Mouse (Mus musculus): Measurements from ENCODE around the gene 4930524B15Rik. TPM values are rescaled to one million over a fixed set of nuclear protein-coding genes. Genes with fewer than 3 reads are reported as not detected.

Gene 4930524B15Rik
- polyA plus RNA-seq (2016; fragmentation: Nextera tagmentation; extraction: Ambion mirVana) = 0.11 and 0.27 TPM in 2 replicates

DNA sequence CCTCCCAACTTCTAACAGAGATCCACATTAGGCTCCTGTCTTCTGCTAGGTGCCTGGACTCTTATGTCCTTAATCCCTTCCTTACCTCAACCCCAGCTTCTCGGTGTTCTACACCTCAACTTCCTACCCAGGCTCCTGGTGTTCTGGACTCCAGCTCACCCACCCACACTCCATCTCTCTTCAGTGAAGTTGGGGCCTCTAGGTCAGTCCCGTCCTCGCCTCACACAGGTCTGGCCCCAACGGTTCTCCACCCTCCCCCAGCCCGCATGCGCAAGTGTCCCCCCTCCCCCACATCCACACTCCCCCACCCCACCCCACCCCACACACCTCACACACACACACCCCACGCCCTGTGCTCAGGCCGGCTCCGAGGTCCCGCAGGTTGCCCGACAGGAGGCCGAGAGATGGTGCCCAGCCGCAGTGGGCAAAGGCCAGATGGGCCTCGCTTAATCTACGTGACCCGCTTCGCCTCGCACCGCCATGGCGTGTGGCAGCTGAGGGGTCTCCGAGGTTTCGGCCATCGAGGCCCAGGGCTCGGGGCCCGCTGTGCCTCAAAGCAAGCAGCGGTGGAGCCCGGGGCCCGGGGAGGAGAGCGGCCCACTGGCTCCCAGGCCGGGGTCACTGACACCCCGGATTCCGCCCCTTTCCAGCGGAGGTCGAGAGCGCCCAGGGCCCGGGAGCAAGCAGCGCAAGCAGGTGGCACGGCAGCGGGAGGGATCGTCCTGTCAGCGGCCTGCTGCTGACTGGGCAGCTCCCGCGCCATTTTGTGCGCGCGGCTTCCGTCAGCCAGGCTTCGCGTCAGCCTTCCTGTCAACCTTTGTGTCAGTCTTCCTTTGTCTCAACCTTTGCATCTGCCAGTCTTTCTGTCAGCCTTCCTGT, at the start of gene 4930524B15Rik:
Gene 4930524B15Rik, plus strand, starts transcription at position 337 of the 879 bp plus-strand sequence.
- Histone ChIP-seq H3K9me3 (replicated peaks) (no peaks in the 10 kb centered on the region; the same call in 1 of the 2 replicates), H3K27me3 (ENCODE audit: low read depth, poor library complexity, severe bottlenecking) (no peaks in the 10 kb centered on the region), H3K27ac (replicated peaks) (peak within 1 kb of the TSS; percentile 84), H3K36me3 (no peaks in the 10 kb centered on the region), H3K4me1 (peaks cover 8% of the 10 kb centered on the region), H3K4me3 (peak within 1 kb of the TSS; percentile 49)
- peak; percentile 52 for DNase-seq (ENCODE audit: low spot score)
- 43% methylated on average over 49 of the region's 49 CpGs for WGBS

DNA sequence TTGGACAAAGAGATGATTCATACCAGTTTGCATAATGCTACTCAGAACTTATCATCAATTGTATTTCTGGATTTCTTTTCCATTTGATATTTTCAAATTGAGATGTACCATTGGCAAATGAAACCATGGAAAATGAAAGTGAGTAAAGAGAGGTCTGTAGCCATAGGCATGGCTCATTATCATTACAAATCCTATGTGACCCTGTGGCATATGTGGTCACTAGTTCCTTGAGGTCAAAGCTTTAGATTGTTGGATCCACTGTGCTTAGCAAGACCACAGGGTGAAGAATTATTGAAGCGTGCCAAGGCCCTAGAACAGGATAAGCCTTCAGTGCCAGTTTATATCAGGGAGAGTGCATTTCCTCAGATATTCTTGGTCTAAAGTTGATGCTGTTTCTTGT, 47.6 kb upstream of the 4930524B15Rik start:
- no peak overlapping the region for H3K27ac ChIP-seq (replicated peaks)
- H3K4me1 ChIP-seq = peaks cover 6% of the 10 kb centered on the region
- no peak for DNase-seq (ENCODE audit: low spot score)
- H3K9me3 ChIP-seq (replicated peaks) = no peaks in the 10 kb centered on the region
- H3K4me3 ChIP-seq = no peak overlapping the region
- 91% methylated on average over 1 of the region's 1 CpGs for WGBS
- H3K36me3 ChIP-seq = peaks cover 5% of the 10 kb centered on the region
- H3K27me3 ChIP-seq (ENCODE audit: low read depth, poor library complexity, severe bottlenecking) = no peaks in the 10 kb centered on the region

DNA sequence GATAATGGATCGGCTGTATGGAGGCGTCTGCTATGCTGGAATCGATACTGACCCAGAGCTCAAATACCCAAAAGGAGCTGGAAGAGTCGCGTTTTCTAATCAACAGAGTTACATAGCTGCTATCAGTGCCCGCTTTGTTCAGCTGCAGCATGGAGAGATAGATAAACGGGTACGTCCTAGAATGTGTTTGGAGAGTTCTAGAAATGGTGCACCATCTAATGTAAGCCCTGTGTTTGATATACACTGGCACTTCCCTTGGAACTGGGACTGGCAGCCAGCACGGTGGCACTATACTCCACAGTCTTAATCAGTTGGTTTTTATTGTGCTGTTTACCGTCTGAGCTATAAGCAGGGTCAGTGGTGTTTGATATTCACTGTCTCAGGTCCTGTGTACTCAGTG, 35.3 kb upstream of the 4930524B15Rik start:
- DNase-seq (ENCODE audit: low spot score) = no peak
- 93% methylated on average over 10 of the region's 10 CpGs for WGBS
- Histone ChIP-seq H3K36me3 (peaks cover 49% of the 10 kb centered on the region), H3K4me1 (no peaks in the 10 kb centered on the region), H3K9me3 (replicated peaks) (no peaks in the 10 kb centered on the region), H3K27me3 (ENCODE audit: low read depth, poor library complexity, severe bottlenecking) (no peaks in the 10 kb centered on the region), H3K27ac (replicated peaks) (no peak overlapping the region), H3K4me3 (no peak overlapping the region)

DNA sequence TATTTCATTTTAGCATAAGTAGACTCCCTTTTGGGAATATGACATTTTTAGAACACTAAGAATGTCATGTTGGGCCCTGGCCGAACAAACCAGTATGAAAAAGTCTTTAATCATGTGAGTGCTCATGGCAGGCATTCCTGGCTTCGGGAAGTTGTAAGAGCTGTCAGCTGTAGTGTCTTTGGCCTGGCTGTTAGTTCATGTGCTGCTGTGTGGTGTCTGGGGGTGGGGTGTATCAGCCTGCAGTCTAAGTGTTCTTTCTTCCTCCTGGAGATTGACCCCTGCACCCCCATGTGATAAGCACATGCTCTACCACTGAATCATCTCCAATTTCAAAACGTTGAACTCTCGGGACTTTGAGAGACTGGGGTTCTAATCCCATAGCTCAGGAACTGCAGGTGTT, 29.7 kb upstream of the 4930524B15Rik start:
- no peaks in the 10 kb centered on the region for H3K27me3 ChIP-seq (ENCODE audit: low read depth, poor library complexity, severe bottlenecking)
- peaks cover 13% of the 10 kb centered on the region for H3K36me3 ChIP-seq
- DNase-seq (ENCODE audit: low spot score) = no peak
- 70% methylated on average over 4 of the region's 4 CpGs for WGBS
- H3K4me3 ChIP-seq = no peak overlapping the region
- H3K4me1 ChIP-seq = peaks cover 2% of the 10 kb centered on the region
- no peak overlapping the region for H3K27ac ChIP-seq (replicated peaks)
- no peaks in the 10 kb centered on the region for H3K9me3 ChIP-seq (replicated peaks)

DNA sequence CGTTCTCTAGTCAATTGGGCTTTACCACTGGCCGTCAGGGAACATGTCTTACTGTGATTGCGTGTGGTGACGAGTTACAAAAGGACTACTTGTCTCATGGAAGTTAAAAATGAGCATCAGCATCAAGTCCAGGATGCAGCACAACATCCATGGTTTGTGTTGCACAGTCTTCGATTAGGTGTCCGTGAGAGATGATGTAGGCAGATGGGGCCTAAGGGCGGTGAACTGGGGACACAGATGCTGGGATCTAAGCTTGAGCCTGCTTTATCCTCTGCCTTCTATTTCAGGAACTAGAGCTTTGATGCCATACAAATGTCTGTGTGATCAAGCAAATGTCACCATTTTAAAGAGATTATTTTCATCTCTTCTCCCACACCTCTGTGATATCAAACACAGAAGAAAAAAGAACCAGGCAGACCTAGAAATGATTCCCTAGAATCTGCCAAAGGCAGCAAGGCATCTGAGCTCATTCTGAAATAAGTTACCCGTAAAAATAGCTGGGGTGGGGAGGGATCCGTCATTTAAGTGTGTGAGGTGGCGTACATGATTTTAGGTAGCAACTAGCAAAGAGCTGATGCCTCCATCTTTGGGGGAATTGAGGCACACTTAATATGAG, 28.4 kb upstream of the 4930524B15Rik start:
- Histone ChIP-seq H3K27me3 (ENCODE audit: low read depth, poor library complexity, severe bottlenecking) (no peaks in the 10 kb centered on the region), H3K27ac (replicated peaks) (no peak overlapping the region), H3K4me1 (peaks cover 16% of the 10 kb centered on the region), H3K36me3 (0 out of 2 replicates have a peak, but pooled peaks cover 1% of the 10 kb centered on the region), H3K9me3 (replicated peaks) (no peaks in the 10 kb centered on the region), H3K4me3 (no peak overlapping the region)
- WGBS = 93% methylated on average over 10 of the region's 10 CpGs
- DNase-seq (ENCODE audit: low spot score) = no peak

DNA sequence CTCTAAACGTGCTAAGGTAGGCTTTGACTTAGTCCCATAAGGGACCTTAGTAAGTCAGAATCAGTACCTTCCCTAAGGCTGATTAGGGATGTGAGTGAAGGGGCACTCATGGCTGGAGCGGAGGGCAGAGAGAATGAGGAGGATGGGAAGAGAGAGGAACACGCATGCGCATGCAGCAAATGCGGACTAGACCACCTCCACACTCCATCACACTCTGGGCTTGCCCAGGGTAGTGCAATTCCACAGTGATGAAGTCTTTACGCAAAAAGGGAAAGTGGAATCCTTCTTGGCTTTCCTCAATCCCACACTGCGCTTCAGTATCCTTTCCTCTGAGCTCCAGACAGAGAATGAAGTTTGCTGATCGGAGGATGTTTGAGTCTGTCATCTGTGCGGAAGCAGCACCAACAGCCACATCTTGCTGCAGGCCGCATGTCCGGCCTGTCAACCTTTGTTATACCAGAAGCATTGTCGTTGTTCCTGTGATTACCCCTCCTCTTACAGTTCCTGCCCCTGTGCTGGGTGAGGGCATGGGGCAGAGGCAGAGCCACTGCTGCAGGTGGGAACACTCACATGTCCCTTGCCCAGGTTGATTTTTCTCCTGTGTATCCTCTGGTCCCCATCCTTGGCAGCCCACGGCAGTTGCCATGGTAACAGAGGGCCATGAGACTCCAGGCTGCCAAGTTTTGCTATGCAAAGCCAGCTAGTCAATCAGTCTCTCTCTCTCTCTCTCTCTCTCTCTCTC, 24.3 kb upstream of the 4930524B15Rik start:
- peak overlapping the region; percentile 64 for H3K27ac ChIP-seq (replicated peaks)
- H3K4me1 ChIP-seq = peaks cover 16% of the 10 kb centered on the region
- WGBS = 79% methylated on average over 13 of the region's 13 CpGs

DNA sequence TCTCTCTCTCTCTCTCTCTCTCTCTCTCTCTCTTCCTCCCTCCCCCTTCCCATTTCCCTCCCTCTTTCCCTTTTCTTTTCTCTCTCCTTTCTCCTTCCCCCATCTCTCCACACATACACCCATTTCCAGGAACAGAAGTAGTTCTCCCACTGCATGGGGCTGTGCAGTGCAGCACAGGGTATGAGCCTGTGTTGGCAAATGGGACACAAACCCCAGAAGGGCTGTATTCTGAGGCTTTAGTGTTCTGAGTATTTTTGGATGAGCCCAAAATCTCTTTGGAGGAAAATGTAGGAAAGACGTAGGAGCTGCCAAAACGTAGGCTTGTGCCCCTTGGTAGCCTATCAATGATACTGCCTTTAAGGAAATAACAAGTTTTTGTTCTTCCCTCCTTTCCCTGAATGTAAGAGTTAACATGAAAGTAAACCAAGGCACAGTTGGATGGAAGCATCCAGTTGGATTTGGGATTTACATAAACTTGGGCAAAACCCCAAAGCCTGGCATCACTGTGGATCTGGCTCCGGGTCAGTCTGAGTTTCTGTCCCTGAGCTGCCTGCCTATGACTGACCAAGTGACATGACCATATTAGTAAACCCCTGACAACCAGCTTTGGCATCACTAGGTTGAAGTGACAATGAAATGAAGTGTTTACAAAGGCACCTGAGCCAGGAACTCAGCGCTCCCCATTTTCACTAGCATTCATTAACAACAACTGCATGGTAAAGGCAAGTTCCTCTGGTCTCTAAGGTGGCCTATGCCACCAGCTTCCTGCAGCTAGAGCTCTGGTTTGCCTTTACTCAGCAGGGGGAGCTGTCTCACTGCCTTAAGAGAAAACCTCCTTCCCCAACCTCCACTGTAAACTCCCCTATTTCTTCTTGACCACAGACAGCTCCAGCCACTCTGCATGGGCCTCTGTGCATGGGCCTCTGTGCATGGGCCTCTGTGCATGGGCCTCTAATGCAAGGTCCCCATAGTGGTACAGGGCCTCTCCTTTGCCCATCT, 23.5 kb upstream of the 4930524B15Rik start:
- Histone ChIP-seq H3K36me3 (no peaks in the 10 kb centered on the region), H3K4me1 (peaks cover 16% of the 10 kb centered on the region), H3K27ac (replicated peaks) (peak overlapping the region; percentile 64; the same call in 1 of the 2 replicates), H3K4me3 (no peak overlapping the region), H3K27me3 (ENCODE audit: low read depth, poor library complexity, severe bottlenecking) (no peaks in the 10 kb centered on the region), H3K9me3 (replicated peaks) (no peaks in the 10 kb centered on the region)
- 79% methylated on average over 4 of the region's 4 CpGs for WGBS
- no peak for DNase-seq (ENCODE audit: low spot score)

More for the DNA sequence above, 24.3 kb upstream of the 4930524B15Rik start:
- Histone ChIP-seq H3K9me3 (replicated peaks) (no peaks in the 10 kb centered on the region), H3K4me3 (no peak overlapping the region), H3K27me3 (ENCODE audit: low read depth, poor library complexity, severe bottlenecking) (no peaks in the 10 kb centered on the region), H3K36me3 (no peaks in the 10 kb centered on the region)
- no peak for DNase-seq (ENCODE audit: low spot score)

DNA sequence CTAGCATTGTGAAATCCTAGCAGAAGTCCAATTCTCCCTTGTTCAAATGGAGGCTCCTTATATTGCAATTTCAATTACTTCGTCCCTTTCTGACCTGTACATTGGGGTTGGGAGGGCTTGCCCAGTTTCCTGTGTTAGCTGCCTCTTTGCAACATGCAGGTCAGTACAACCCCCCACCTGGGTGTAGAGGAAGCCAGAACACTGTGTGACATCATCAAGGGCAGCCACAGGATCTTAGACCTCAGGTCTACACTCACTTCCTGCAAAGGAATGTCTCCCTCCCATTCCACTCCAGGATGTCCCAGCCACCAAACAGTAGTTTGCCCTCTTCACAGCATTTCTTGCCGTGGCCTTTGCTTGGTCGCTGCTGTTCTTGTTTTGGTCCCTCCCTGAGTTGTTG, 19.9 kb upstream of the 4930524B15Rik start:
- Histone ChIP-seq H3K4me3 (no peak overlapping the region), H3K9me3 (replicated peaks) (no peaks in the 10 kb centered on the region), H3K36me3 (no peaks in the 10 kb centered on the region), H3K27ac (replicated peaks) (no peak overlapping the region), H3K4me1 (peaks cover 34% of the 10 kb centered on the region), H3K27me3 (ENCODE audit: low read depth, poor library complexity, severe bottlenecking) (peaks cover 8% of the 10 kb centered on the region)
- DNase-seq (ENCODE audit: low spot score) = no peak
- 82% methylated on average over 3 of the region's 3 CpGs for WGBS

DNA sequence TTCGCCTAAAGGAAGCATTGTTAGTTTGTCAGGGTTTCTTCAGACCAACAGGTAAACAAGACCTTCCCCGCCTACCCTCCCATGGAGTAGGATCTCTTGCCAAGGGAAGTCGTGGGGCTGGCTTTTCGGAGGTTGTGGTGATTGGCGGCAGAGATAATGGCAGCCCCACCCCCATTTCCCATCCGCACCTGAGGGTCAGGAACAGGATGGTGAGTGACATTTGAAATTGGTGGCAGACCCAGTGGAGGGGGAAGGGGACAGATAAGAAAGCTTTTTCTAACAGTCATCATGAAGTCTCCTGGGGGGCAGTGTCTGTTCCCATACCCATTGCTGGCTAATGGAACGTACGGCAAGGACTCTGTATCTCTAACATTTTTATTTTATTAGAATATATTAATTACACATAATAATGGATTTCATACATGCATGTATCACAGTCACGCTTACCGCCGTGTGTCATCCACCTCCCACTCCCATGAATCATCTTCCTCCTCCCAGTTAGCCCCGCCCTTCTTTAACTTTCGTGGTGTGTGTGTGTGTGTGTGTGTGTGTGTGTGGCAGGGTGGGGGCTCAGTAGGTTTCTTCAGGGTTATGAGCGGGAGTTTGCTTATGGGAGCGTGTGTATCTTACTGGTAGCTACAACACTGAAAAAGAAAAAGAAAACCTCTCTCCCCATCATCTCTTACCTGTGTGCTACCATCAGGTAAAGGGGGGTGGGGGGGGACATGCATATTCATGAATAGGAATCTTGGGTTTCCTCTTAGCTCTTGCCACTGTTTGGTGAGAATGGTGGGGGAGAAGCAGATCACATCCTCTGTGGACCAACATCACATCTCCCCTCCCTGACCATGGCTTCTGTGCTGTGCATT, 16.7 kb upstream of the 4930524B15Rik start:
- WGBS = 23% methylated on average over 15 of the region's 15 CpGs
- H3K27me3 ChIP-seq (ENCODE audit: low read depth, poor library complexity, severe bottlenecking) = peaks cover 16% of the 10 kb centered on the region
- no peak for DNase-seq (ENCODE audit: low spot score)

DNA sequence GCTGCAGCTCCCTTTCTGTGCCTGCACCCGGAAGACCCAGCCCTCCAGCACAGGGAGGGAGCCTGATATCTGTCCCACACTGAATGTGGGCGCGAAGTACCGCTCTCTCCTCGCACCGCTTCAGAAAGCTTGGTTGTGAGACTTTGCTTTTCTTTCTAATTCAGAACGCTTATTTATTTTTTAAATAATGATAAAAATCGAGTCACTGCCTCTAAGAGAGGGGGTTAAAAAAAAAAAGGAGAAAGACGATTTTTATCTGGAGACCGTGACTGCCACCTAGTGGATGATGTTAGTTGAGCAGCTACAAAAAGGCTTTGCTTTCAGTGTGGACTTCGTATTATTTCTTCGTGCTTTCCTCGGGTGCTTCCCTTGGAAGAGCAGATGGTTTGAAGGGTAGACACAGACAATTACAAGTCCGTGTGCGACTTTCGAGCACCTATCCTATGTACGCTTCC, 16.0 kb upstream of the 4930524B15Rik start:
- Histone ChIP-seq H3K9me3 (replicated peaks) (no peaks in the 10 kb centered on the region), H3K4me1 (peaks cover 19% of the 10 kb centered on the region), H3K27ac (replicated peaks) (peak overlapping the region; percentile 81), H3K27me3 (ENCODE audit: low read depth, poor library complexity, severe bottlenecking) (peaks cover 16% of the 10 kb centered on the region), H3K36me3 (no peaks in the 10 kb centered on the region), H3K4me3 (peak overlapping the region; percentile 53)
- DNase-seq (ENCODE audit: low spot score) = peak; percentile 63
- 3% methylated on average over 17 of the region's 17 CpGs for WGBS

More for the DNA sequence above, 16.7 kb upstream of the 4930524B15Rik start:
- Histone ChIP-seq H3K4me1 (peaks cover 19% of the 10 kb centered on the region), H3K4me3 (peak overlapping the region; percentile 53), H3K9me3 (replicated peaks) (no peaks in the 10 kb centered on the region), H3K36me3 (no peaks in the 10 kb centered on the region), H3K27ac (replicated peaks) (peak overlapping the region; percentile 81)

DNA sequence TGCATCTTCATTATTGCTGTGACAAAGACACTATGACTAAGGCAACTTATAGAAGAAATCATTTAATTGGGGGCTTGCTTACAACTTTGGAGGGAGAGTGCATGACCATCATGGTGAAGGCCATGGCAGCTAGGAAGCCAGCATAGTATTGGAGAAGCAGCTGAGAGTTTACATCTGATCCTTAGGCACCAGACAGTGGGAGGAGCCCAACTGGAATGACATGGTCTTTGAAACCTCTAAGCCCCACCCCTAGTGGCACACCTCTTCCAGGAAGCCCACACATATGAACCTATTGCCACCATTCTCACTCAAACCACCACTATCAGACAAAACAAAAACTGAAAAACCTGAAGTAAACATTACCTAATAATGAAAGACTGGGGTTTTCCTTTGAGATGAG, 5.3 kb upstream of the 4930524B15Rik start:
- no peaks in the 10 kb centered on the region for H3K27me3 ChIP-seq (ENCODE audit: low read depth, poor library complexity, severe bottlenecking)
- no peak overlapping the region for H3K27ac ChIP-seq (replicated peaks)
- no peaks in the 10 kb centered on the region for H3K4me1 ChIP-seq
- no peak overlapping the region for H3K4me3 ChIP-seq
- H3K36me3 ChIP-seq = no peaks in the 10 kb centered on the region
- DNase-seq (ENCODE audit: low spot score) = no peak
- no peaks in the 10 kb centered on the region for H3K9me3 ChIP-seq (replicated peaks)

All from midbrain, embryonic 10.5 days (tissue).